In genomic region chr2:71986276-71986848, GRCm38 (mm10) we compare ENCODE assay signal across 21 mouse cellular contexts. TPM values are rescaled to one million over a fixed set of nuclear protein-coding genes. Genes with fewer than 3 reads are reported as not detected.
A peak's percentile ranks its signal among the peaks of the same experiment; 100 is the strongest.
DNase-seq lines count a peak whose midpoint lies in the region; ATAC-seq lines count a peak whose summit lies in the region.
"Had no signal": no experiment of that assay in that cellular context is flagged by ENCODE, and none has a peak within 500 bp of the region (broad histone marks: within the 10 kb centered on the region; RNA-seq: fewer than 3 reads in every experiment).

No protein-coding gene starts in this region.

- H3K4me1 ChIP-seq in heart, embryonic 12.5 days (replicated peaks) = no peaks in the 10 kb centered on the region
- H3K4me1 ChIP-seq in liver, embryonic 16.5 days (ENCODE audit: control insufficient read depth, low read depth, low read length) = no peaks in the 10 kb centered on the region

- H3K27ac ChIP-seq in heart, embryonic 12.5 days (ENCODE audit: poor library complexity, severe bottlenecking) = no peak overlapping the region
- no peak overlapping the region for H3K27ac ChIP-seq in liver, embryonic 16.5 days (ENCODE audit: low read length)
- H3K27ac ChIP-seq: embryonic facial prominence, embryonic 13.5 days; forebrain, embryonic 15.5 days; heart, embryonic 10.5 days; hindbrain, embryonic 14.5 days; midbrain, embryonic 15.5 days; neural tube, embryonic 15.5 days had no signal

- intact Hi-C loops in heart, postnatal 14 days (cut with DNase I) = no loop called here

- H3K9ac ChIP-seq in heart, embryonic 12.5 days = no peak overlapping the region
- H3K9ac ChIP-seq in liver, embryonic 16.5 days (ENCODE audit: low read depth, low read length) = no peak overlapping the region
- H3K9ac ChIP-seq: embryonic facial prominence, embryonic 13.5 days; forebrain, embryonic 15.5 days; hindbrain, embryonic 14.5 days; midbrain, embryonic 15.5 days; neural tube, embryonic 15.5 days had no signal

- no peaks in the 10 kb centered on the region for H3K9me3 ChIP-seq in heart, embryonic 12.5 days (replicated peaks)
- no peaks in the 10 kb centered on the region for H3K9me3 ChIP-seq in liver, embryonic 16.5 days (replicated peaks; ENCODE audit: control insufficient read depth, low read length)
- H3K9me3 ChIP-seq: embryonic facial prominence, embryonic 13.5 days; forebrain, embryonic 15.5 days; heart, embryonic 10.5 days; midbrain, embryonic 15.5 days; neural tube, embryonic 15.5 days had no signal

- peak; percentile 18 to 25 for DNase-seq in adrenal gland, postnatal 36 days
- no peak for DNase-seq in adrenal gland, postnatal 10 days
- no peak for DNase-seq in heart, postnatal 14 days
- DNase-seq in lung, postnatal 10 days = peak; percentile 26
- DNase-seq in lung, adult 18-20 months = no peak
- DNase-seq: gastrocnemius, postnatal 36 days; heart, postnatal 36 days; kidney, postnatal 4 days; right cerebral cortex, postnatal 25 days; thymus, adult 2 months had no signal

- H3K4me2 ChIP-seq in heart, embryonic 12.5 days = no peak overlapping the region
- H3K4me2 ChIP-seq in liver, embryonic 16.5 days (ENCODE audit: low read depth, low read length) = no peak overlapping the region
- H3K4me2 ChIP-seq: embryonic facial prominence, embryonic 13.5 days; forebrain, embryonic 15.5 days; hindbrain, embryonic 14.5 days; midbrain, embryonic 15.5 days; neural tube, embryonic 15.5 days had no signal

- ATAC-seq in heart, embryonic 12.5 days (ENCODE audit: insufficient number of reproducible peaks, low FRiP score) = peak; percentile 79
- ATAC-seq in liver, embryonic 16.5 days (ENCODE audit: low read depth) = peak; percentile 24; the same call in 1 of the 2 replicates
- ATAC-seq: forebrain, embryonic 15.5 days; lung, postnatal 0 days; midbrain, embryonic 15.5 days had no signal

- H3K36me3 ChIP-seq in heart, embryonic 12.5 days = no peaks in the 10 kb centered on the region
- H3K36me3 ChIP-seq in liver, embryonic 16.5 days (ENCODE audit: control insufficient read depth, insufficient read depth) = no peaks in the 10 kb centered on the region
- H3K36me3 ChIP-seq: embryonic facial prominence, embryonic 13.5 days; forebrain, embryonic 15.5 days; heart, embryonic 10.5 days; midbrain, embryonic 15.5 days; neural tube, embryonic 15.5 days had no signal

- H3K27me3 ChIP-seq in heart, embryonic 12.5 days (replicated peaks) = peaks cover 6% of the 10 kb centered on the region; the same call in 1 of the 2 replicates
- peaks cover 7% of the 10 kb centered on the region for H3K27me3 ChIP-seq in liver, embryonic 16.5 days (ENCODE audit: control insufficient read depth, insufficient read depth, low read depth, low read length)
- H3K27me3 ChIP-seq: CH12.LX; forebrain, embryonic 15.5 days; midbrain, embryonic 15.5 days; neural tube, embryonic 15.5 days had no signal

- no peak overlapping the region for H3K4me3 ChIP-seq in heart, embryonic 12.5 days
- H3K4me3 ChIP-seq in liver, embryonic 16.5 days (ENCODE audit: low read depth, low read length) = no peak overlapping the region
- H3K4me3 ChIP-seq: embryonic facial prominence, embryonic 13.5 days; forebrain, embryonic 15.5 days; heart, embryonic 10.5 days; midbrain, embryonic 15.5 days; neural tube, embryonic 15.5 days had no signal

- 57% methylated on average over 12 of the region's 12 CpGs for WGBS in heart, embryonic 12.5 days
- 56% methylated on average over 12 of the region's 12 CpGs for WGBS in liver, embryonic 16.5 days (ENCODE audit: insufficient replicate concordance)

RNA-seq across cellular contexts. Expression of gene Rapgef4, which starts 5.3 kb away (rescaled TPM):
- total RNA-seq in adrenal gland, postnatal 36 days (2021) = 100 to 1,000 TPM; 131 to 359 TPM
- total RNA-seq in adrenal gland, postnatal 10 days (2021) = 100 to 1,000 TPM; 131 to 173 TPM
- polyA plus RNA-seq in heart, embryonic 12.5 days (2016; fragmentation: Nextera tagmentation; extraction: Ambion mirVana) = 5.2 and 5.3 TPM in 2 replicates
- 10 to 100 TPM; 18.9 to 19.3 TPM for total RNA-seq in heart, postnatal 14 days (2021)
- 7.0 and 7.8 TPM in 2 replicates for polyA plus RNA-seq in liver, embryonic 16.5 days (2015; fragmentation: Nextera tagmentation; extraction: Ambion mirVana)
- total RNA-seq: MEL had no signal

Comparison
In these comparisons a context has a peak if more than half of its experiments do, and no peak if none do; other contexts are left out.
1. DNase-seq: peak in adrenal gland, postnatal 36 days (2 of 2) and lung, postnatal 10 days (single experiment); none in adrenal gland, postnatal 10 days (single experiment), heart, postnatal 14 days (0 of 2) and lung, adult 18-20 months (0 of 2).
2. RNA of gene Rapgef4, which starts 5.3 kb away (total RNA-seq): 131 to 359 TPM in adrenal gland, postnatal 36 days and 131 to 173 TPM in adrenal gland, postnatal 10 days; 18.9 to 19.3 TPM in heart, postnatal 14 days; every median in the first group is over 4 times any median in the second.